Mouse (Mus musculus) embryo, embryonic 10 days (tissue): ENCODE measurements around the gene Gm44973.

Experiments used
- DNase-seq: peaks from one replicate; pipeline ENCODE4 v3.0.0-alpha.2; 2015; ENCODE audit warnings: low spot score

The Gm44973 gene

GRCm38 (mm10) chr7:5080815-5081214 is 65.5 kb downstream of the Gm44973 start:
- DNase-seq, result no peak

GRCm38 (mm10) chr7:5081241-5081640 is 65.9 kb downstream of the Gm44973 start:
- no peak for DNase-seq

GRCm38 (mm10) chr7:5081939-5082338 is 66.6 kb downstream of the Gm44973 start:
- no peak for DNase-seq
